Mouse (Mus musculus) ovary, adult 18-20 months (tissue): ENCODE results near the gene B3glct.

Experiments
- DNase-seq: peaks from one replicate; pipeline ENCODE4 v3.0.0; 2022; ENCODE audit warnings: low spot score, mixed read lengths

The B3glct gene

GRCm38 (mm10) chr5:149678100-149678989, at the start of gene B3glct:
Gene B3glct, plus strand, starts transcription at chr5:149678230.
- DNase-seq = peak; percentile 59

- DNase-seq = no peak
Observed at GRCm38 (mm10) chr5:149634409-149635035, 43.5 kb upstream of the B3glct start.

- DNase-seq = peak; percentile 8
Observed at GRCm38 (mm10) chr5:149635556-149635955, 42.5 kb upstream of the B3glct start.

- peak; percentile 99 for DNase-seq
Observed at GRCm38 (mm10) chr5:149636075-149636920, 41.7 kb upstream of the B3glct start, which contains the start of gene Hsph1. Gene Hsph1, minus strand, starts transcription at chr5:149636376.

- DNase-seq = no peak
Observed at GRCm38 (mm10) chr5:149637306-149637705, 40.7 kb upstream of the B3glct start.

GRCm38 (mm10) chr5:149641277-149641892, 36.6 kb upstream of the B3glct start:
- no peak for DNase-seq

- DNase-seq = no peak
Observed at GRCm38 (mm10) chr5:149642366-149642765, 35.7 kb upstream of the B3glct start.

- DNase-seq = no peak
Observed at GRCm38 (mm10) chr5:149642783-149643509, 35.1 kb upstream of the B3glct start.

- DNase-seq = no peak
Observed at GRCm38 (mm10) chr5:149647367-149648115, 30.5 kb upstream of the B3glct start.

GRCm38 (mm10) chr5:149648196-149648595, 29.8 kb upstream of the B3glct start:
- no peak for DNase-seq

- DNase-seq = no peak
Observed at GRCm38 (mm10) chr5:149648895-149649406, 29.1 kb upstream of the B3glct start.

- no peak for DNase-seq
Observed at GRCm38 (mm10) chr5:149649499-149650178, 28.4 kb upstream of the B3glct start.

- DNase-seq = no peak
Observed at GRCm38 (mm10) chr5:149650179-149650553, 27.9 kb upstream of the B3glct start.

- DNase-seq = no peak
Observed at GRCm38 (mm10) chr5:149655636-149656035, 22.4 kb upstream of the B3glct start.

- DNase-seq = no peak
Observed at GRCm38 (mm10) chr5:149658022-149658421, 20.0 kb upstream of the B3glct start.

GRCm38 (mm10) chr5:149658741-149659413, 19.2 kb upstream of the B3glct start:
- DNase-seq = no peak

GRCm38 (mm10) chr5:149659414-149659780, 18.6 kb upstream of the B3glct start:
- no peak for DNase-seq

- DNase-seq = no peak
Observed at GRCm38 (mm10) chr5:149661428-149661827, 16.6 kb upstream of the B3glct start.

GRCm38 (mm10) chr5:149662980-149663379, 15.1 kb upstream of the B3glct start:
- DNase-seq = no peak
